Mouse (Mus musculus) liver, embryonic 13.5 days (tissue): ENCODE measurements around the gene Map3k15. TPM values are rescaled to one million over a fixed set of nuclear protein-coding genes. Genes with fewer than 3 reads are reported as not detected.

Experiments
- polyA plus RNA-seq: library from polyadenylated mRNA; unstranded; fragments of >200 nt; fragmentation: Nextera tagmentation; extraction: Ambion mirVana; gene quantifications from 2 replicates; pipeline ENCODE4 v1.2.1, GENCODE M21; 2015

Gene Map3k15
- polyA plus RNA-seq, 1 experiment from 2014 or later: 0.10 TPM

Other genes with a start within 250 kb of the Map3k15 start
- 66.6 and 77.1 TPM in 2 replicates for gene Pdha1, start 150.0 kb downstream of the Map3k15 start, polyA plus RNA-seq